Mouse (Mus musculus): ENCODE measurements around the gene Catsper1.
"Not testable (repeated sequence)": the region's sequence is repeated elsewhere in the genome, so short reads cannot be mapped to it uniquely, and the experiment has no call there.

Gene Catsper1

DNA sequence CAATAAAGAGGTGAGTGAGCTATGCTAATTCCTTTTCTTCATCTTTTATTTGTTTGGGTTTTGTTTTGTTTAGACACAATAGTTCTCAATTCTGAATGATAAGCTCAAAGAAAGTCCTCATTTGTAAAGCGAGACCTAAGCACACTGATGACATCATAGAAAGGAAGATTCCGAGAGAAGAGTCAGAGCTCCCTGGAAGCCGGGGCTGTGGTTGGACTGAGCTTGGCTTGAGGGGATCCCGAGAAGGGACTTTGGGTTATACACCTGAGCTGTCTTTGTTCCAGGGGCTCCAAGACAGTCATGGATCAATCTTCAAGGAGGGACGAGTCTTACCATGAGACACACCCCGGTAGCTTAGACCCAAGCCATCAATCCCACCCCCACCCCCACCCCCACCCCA, at the start of gene Catsper1:
Catsper1 (plus strand) TSS at position 301 of the 400 bp plus-strand sequence.
- no peak for DNase-seq (ENCODE audit: low read depth, low spot score)

DNA sequence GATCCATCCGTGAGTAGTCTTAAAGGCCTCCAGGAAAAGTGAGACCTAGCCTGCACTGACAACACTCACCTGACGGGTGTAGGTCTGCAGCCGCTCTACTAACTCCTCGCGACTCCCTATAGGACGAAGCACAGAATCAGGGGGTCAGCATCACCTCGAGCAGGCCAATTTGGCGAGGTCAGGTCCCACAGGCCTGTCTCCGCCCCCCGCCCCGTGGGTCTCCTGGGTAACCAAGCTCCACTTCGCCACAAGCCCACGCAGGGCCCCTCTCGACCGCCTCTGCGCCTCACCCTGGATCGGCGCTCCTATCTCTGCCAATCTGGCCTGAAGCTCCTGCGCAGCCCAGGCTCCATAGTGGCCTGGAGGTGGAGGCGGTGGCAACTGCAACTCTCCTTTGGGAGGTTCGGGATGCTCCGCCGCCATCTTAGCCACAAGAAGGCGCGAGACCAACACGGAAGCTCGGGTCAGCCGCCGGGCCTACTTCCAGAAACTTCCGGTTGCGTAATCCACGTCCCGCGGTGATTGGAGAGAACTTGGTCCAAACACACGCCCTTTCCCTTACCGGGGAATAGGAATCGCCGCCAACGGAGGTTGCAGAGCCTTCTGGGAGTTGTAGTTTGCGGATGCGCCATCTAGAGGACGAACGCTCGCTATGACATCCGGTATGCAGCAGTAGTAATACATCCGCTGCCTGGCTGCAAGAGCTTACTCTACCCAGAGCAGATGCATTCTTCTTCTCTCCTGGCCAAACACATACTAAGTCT, 40.4 kb upstream of the Catsper1 start, which contains the start of gene Sf3b2:
Sf3b2 (minus strand) TSS at position 484 of the 764 bp plus-strand sequence.
- DNase-seq (ENCODE audit: low read depth, low spot score): peak; percentile 99

DNA sequence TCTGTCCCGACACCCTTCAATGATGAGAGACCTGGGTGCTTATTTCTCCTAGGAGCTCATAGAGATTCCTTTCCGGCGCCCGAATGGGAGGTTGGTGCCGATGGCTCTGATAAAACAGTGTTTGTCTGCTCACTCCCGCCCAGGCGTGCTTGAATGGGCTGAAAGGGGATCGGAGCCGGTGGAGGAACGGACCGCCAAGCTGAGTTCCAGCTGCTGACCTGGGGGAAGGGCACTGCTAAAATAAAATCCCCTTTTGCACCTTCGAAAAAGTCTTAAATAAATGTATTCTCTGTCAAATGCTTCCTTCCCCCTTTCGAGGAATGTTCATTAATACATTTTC, 39.8 kb upstream of the Catsper1 start:
- no peak for DNase-seq (ENCODE audit: low read depth, low spot score)

DNA sequence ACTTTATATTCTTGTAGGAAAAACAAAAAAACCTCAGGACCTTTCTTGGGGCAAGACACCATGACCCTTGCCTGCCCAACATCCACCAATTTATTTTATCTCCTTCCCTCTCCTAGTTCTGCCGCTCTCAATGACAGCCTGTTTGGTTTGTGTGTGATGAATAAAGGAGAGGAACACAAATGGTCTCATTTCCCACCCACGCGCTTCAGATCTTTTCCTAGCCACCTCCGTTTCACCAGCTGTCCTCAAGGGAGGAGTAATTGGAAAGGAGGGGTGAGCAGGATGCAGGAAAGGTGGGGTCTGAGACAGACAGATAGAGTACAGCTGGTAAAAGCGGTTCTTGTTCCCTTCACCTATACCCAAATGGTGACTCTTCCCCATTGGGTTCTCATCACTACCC, 38.9 kb upstream of the Catsper1 start:
- DNase-seq (ENCODE audit: low read depth, low spot score): no peak

DNA sequence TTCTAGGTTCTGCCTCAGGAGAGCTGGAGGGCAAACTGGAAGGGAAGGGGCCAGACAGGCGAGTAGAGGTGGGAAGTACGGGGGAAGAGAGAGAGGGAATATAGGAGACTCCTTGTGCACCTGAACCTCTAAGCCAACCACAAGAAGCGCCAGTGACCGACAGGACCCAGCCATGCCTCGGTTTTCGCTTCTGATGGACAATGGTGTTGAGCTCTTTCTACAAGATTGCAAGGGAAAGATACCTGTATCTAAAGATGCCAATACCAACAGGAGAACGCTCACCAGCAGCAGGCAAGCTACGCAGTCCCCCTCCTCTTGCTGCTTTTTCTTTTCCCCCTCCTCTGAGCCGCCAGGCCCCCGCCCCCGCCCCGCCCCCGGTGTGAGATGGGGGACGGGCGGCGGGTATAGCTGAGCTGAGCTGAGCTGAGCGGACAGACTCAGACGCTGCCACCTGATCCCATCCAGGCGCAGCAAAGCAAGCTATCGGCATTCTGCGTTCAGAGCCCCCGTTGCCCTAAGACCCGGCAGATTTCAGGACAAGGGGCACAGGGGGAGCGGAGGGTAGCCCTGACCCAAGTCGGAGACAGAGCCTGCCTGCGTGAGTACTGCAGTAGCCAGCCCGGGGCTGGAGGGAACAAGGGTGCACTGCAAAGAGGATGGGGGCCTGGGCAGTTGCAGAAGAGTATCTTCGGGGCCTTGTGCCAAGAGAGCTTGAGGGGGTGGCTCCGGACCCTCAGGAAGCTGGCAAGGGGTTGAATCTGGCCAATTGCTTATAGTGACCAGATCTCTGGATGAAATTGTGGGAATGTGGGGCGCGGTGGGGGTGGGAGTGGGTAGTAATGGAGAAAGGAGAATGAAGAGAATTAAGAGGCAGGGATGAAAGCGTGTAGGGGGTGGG, 37.4 kb upstream of the Catsper1 start, which contains the start of gene Gal3st3:
Gal3st3 (plus strand) TSS at position 429 of the 898 bp plus-strand sequence.
- DNase-seq (ENCODE audit: low read depth, low spot score): no peak

DNA sequence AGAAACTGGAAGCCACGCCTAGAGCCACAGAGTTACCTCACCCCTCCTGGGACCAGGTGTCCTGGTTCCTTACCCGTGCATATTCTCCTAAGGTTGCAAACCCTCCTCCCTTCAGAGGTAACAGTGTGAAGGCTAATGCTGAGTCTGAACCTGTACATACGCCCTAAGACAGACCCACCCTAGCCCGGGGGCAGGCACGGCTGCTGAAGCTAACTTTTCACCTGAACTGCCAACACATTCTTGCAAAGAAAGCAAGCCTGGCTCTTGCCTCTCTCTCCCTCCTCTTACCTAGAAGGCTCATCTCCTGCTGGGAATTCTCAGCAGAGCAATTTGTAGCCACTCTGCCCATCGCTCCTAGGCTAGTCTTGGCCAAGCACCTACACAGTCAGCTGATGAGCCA, 35.0 kb upstream of the Catsper1 start:
- no peak for DNase-seq (ENCODE audit: low read depth, low spot score)

DNA sequence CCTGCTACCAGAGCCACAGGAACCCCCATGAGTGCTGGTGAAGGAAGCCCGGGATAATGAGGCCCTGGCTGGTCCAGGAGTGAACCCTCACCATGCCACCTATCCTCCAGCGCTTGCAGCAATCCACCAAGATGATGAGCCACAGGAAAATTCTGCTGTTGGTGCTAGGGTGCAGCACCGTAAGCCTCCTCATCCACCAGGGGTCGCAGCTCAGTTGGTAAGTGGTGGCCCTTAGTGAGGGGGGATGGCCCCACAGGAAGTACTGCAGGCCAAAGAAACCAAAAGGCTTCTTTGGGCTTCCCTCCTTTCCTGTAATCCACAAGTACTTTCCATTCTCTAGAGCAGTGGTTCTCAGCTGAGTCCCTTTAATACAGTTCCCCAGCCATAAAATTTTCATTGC, 33.1 kb upstream of the Catsper1 start:
- DNase-seq (ENCODE audit: low read depth, low spot score): no peak

DNA sequence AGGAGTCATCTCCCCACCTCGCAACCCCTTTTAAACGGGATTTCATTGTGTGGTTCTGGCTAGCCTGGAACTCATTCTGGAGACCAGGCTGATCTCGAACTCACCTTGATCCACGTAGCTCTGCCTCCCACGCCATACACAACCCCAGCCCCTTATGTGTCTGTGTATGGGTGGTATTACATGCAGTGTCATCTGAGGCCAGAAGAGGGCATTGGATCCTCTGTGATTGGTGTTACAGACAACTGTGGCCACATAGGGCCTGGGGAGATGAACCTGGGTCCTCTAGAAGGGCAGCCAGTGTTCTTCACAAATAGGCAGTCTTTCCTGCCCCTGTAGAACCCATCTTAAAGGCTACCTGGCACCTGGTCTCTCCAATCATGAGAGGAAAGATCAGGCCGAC, 29.3 kb upstream of the Catsper1 start:
- no peak for DNase-seq (ENCODE audit: low read depth, low spot score)

DNA sequence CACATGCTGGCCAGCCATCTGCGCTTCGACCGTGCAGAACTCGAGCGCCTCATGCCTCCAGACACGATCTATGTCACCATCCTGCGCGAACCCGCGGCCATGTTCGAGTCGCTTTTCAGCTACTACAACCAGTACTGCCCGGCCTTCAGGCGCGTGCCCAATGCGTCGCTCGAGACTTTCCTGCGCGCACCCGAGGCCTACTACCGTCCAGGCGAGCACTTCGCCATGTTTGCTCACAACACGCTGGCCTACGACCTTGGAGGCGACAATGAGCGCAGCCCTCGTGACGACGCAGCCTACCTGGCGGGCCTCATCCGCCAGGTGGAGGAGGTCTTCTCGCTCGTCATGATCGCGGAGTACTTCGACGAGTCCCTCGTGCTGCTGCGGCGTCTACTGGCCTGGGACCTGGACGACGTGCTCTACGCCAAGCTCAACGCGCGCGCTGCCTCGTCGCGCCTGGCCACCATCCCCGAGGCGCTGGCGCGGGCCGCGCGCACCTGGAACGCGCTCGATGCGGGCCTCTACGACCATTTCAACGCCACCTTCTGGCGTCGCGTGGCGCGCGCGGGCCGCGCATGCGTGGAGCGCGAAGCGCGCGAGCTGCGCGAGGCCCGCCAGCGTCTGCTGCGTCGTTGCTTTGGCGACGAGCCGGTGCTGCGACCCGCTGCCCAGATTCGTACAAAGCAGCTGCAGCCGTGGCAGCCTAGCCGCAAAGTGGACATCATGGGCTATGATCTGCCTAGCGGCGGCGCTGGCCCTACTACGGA, 28.4 kb upstream of the Catsper1 start:
- no peak for DNase-seq (ENCODE audit: low read depth, low spot score)

DNA sequence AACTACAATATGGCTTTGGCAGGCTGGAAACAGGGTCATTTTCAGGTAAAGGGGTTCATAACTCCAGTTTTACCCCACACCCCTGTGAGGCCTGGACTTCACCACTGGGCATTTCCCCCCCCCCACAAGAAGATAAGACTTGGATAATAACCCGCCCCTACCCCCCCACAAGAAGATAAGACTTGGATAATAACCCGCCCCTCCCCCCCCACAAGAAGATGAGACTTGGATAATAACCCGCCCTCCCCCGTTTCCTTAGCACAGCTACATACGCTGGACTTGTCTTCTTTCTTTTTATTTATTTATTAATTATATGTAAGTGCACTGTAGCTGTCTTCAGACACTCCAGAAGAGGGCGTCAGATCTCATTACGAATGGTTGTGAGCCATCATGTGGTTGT, 26.5 kb upstream of the Catsper1 start:
- no peak for DNase-seq (ENCODE audit: low read depth, low spot score)

DNA sequence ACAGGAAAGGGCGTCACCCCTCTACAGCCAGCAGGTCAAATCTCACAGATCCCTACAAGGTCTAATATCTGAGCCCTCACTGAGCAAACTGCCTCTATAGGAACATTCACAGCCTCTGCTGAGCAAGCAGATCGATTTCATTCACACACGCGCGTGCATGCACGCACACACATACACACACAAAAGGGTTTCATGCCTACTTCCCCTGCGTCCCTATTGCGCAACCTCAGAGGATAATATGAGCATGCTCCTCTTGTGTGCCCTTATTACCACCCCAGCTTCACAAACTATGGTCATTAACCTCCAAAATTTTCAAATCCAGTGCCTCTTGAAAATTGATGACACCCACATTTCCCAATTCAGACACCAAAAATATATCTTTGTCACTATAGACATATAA, 22.4 kb upstream of the Catsper1 start:
- no peak for DNase-seq (ENCODE audit: low read depth, low spot score)

DNA sequence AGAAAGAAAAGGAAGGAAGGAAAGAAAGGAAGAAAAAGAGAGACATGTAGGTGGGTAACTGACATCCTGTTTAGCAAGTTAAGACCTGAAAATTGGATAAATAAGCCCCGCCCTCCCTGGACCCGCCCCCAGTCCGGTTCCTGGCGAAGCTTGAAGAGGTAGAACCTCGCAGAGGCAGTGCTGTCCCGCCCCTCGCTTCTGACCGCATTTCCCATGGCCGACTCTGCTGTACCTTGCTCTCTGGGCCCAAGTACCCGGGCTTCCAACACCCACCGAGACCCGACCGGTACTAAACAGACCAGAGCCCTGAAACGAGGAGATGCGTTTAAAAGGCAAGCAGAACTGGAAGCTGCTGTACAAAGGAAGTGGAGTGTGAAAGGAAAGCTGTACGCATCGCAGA, 11.7 kb upstream of the Catsper1 start:
- DNase-seq (ENCODE audit: low read depth, low spot score): no peak

DNA sequence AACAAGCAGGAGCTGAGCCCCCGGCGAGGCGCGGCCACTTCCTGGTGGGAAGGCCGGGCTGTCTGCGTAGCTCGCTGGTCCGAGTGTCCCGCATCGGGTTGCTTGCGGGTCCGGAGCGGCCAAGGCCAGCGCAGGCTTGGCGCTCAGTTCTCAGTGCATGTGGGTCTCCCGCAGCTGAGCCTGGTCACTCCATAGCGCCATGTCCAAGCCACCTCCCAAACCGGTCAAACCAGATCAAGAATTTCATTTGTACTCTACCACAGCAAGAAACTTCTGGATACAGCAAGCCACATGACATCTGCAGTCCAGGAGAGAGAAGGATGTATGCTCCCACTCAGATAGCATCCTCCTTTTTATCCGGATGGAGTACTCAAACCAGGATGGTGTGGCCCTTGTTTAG, 7.6 kb upstream of the Catsper1 start:
- DNase-seq (ENCODE audit: low read depth, low spot score): no peak

DNA sequence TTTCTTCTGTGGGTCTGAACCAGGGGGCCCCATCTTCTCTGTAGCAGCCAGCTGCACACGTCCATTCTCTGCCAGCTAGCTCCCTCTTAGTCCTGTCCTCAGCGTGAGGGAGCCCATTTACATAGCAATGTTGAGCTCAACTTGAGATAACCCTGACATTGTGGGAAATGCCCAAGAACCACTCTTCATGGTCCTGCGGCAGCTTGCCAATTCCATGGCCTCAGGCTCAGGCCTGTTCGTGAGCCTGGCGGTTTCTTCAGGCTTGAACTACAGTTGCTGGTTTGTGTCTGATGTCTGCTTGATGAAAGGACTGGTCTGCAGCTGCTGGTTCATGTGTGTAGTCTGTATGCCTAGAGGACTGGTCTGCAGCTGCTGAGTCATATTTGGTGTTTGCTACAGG, 800 bp upstream of the Catsper1 start:
- DNase-seq (ENCODE audit: low read depth, low spot score): no peak

DNA sequence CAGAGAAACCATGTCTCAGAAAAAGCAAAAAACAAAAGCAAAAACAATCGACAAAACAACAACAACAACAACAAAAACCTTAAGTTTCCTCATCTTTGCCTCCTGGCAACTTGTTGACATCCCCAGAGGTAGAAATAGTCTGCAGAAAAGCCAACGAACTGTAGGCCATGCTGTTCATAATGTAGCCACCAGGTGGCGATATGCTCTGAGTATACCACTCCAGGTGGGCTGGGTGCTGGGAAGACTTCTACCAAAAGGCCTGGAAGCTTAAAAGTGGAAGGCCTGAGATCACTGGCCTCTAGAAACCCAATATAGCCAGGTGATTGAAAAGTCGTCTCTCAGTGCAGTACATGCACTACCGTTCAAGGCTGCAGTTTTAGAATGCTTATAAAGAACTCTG, 2.4 kb downstream of the Catsper1 start:
- peak; percentile 54 for DNase-seq (ENCODE audit: low read depth, low spot score)

DNA sequence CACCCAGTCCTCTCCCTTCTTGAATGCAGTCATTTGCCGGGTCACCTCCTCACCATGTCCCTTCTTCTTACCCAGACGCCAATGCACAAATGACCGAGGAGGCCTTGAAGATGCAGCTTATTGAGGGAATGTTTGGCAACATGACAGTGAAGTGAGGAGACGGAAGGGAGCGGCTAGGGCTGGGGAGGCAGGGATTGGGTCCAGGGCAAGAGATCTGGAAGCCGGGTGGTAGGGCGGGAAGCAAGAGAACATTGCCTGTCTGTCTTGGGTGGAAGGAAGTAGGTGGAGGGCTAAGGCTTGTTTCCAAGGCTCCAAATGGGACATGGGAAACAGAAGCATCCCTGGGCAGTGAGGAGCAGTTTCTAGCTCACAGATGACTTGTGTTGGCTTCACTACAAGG, 5.8 kb downstream of the Catsper1 start:
- DNase-seq (ENCODE audit: low read depth, low spot score): no peak

DNA sequence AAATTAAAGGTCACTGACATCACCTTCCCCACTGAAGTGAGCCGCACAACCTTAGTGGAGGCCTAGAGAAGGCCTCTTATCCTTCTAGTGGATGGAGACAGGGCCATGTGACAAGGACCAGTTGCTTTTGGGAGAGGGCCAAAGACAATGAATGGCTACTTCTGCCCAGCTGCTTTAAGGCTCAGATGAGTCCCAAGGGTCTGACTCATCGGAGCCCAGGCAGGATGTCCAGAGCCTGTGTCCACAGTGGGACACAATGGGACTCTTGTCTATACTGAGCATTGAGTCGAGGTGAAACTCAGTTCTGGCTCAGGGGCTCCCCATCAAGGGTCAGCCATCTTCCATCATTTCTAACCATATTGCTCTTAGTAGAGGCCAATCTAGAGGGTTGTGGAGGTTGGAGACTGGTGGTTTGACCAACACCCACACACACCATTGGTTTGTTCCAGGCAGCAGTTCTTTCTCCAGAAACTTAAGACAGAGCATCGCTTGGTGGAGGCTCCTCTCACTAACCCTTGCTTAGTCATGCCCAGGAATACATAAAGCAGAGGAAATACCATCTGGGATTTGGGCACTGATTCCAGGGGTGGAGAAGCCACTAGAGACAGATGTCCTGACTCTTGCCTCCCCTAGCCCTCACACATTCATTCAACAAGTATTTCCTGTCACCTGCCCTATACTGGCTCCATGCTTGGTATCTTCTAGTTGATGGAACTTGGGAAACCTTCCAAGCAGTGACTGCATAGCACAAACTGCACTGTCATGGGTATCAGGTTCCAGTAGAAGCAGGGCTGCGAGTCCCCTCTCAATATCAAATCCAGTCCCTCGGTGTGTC, 10.0 kb downstream of the Catsper1 start:
- no peak for DNase-seq (ENCODE audit: low read depth, low spot score)

DNA sequence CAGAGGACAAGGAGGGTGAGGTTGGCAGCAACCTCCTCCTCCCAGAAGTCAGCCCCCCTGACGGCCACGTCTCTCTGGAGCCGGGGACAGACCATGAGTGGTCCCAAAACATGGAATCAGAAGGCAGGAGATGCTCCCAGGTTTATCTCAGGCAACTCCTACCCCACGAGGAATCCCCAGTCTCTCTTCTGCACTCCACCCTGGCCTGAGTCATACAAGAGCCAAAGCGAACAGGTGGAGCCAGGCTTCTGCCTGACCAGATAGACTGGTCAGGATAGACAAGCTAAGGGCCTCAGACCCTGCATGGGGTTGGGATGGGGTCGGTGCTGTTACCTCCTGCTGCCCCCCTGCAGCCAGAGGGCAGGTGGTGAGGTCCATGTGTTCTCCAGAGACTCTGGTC, 12.5 kb downstream of the Catsper1 start:
- no peak for DNase-seq (ENCODE audit: low read depth, low spot score)

DNA sequence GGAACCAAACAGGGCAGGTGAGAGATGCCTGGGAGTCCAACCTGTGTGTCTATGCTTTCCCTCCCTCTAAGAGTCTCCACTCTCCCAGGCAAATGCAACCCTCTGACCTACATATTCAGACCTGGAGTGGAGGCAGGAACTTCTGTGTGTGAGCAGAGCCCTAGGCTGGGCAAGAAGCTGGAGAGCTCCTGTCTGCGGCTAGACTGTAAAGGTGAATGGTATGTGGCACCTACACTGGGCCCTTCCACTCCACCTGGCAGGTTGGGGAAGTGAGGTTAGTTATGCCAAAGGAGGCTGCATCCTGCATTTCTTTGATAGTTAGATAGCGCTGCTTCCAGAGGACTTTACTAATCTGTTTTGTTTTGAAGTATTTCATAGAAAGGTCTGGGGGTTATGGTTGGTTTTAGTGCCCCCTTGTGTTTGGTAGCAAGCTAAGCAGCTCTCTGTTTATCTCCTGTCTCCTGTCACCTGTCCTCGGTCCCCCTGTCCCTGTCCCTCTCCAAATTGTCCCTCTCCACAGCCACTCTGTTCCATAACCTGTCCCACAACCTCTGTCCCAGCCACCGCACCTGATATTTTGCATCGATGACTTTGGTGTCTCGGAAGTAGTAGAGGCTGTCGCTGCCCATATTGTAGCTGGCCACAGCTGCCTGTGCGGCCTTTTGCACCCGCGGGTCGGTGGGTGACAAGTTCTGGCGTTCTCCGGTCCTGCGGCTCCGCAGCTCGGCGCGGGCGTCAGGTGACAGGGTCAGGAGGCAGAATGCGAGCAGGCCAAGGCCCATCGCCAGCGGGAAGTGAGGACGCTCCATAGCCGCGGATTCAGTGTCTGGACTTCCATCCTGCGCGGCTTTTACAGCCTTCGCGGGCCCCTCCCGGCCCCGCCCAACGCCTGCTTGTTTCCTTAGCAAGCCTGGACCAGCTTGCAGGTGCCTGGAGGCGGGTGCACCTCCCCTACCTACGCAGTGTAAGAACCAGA, 13.3 kb downstream of the Catsper1 start:
- DNase-seq (ENCODE audit: low read depth, low spot score): no peak

DNA sequence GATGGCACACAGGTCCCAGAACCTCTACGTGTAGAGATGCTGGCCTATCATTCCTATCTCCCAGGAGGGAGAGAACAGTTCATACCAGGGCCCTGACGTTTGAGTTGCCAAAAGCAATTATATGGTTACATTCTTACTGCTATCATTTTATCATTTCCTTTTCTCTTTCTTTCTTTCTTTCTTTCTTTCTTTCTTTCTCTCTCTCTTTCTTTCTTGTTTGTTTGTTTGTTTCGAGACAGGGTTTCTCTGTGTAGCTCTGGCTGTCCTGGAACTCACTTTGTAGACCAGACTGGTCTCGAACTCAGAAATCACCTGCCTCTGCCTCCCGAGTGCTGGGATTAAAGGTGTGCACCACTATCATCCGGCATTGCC, 13.9 kb downstream of the Catsper1 start, which contains the start of gene Cst6:
Cst6 (minus strand) TSS at position 73 of the 372 bp plus-strand sequence.
- not testable (repeated sequence) for DNase-seq (ENCODE audit: low read depth, low spot score)

Measured in c-Kit-negative CD71-positive TER-119-positive erythroid progenitor cells, embryonic 14.5 days (primary cell).